Mouse (Mus musculus) mouse embryonic stem cell (cell line): ENCODE results near the gene B3galt5.

Experiments
- in situ Hi-C, 2 experiments: fragments of 300-500 bp; cut with MboI; formaldehyde crosslinking; loops; 1 replicate in 1 of 2; 3 replicates in 1 of 2; pipeline ENCODE4 v1.14.3; 2019 to 2020; ENCODE audit warnings: low sequenced_read_pairs in 2 of 2, low pct_unique_long_range_greater_than_20kb in 1 of 2, mixed read lengths in 1 of 2; ENCODE audit not compliant: unreplicated experiment in 1 of 2

The B3galt5 gene

DNA sequence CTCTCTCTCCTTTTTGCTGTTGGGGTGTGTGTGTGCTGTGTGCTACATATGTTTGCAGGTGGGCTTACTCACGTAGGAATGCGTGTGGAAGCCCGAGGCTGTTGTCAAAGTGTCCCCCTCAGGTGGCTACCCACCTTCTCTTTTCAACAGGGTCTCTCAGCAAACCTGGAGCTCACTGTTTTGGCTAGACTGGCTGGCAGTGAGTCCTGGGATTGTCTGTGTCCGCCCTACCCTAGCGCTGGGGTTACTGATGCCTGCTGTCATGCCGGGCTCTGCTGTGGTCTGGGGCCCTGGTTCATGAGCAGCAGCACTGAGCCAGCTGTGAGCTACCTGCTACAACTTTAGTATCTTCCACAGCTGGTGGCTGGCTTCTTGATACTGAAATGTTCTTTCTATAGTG lies 8.9 kb downstream of the B3galt5 start:
- in situ Hi-C loops, result no loop called here

DNA sequence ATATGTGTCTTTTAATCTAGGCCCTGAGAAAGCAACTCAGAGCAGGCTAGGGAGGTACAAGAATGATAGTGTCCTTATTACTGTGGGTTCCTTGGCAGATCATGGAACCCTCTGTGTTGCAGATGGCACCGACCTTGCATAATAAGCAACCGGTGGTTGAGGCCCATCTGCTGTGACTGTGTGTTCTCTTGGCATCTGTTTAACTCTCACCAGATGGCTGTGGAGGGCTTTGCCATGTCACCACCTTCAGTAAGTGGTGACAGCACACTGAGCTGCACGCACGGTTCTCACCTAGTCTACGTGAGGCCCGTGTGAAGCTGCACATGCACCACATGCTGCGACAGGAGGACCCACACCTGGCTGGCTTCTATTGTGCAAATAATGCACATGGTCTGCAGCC lies 14.0 kb downstream of the B3galt5 start:
- in situ Hi-C loops, result no loop called here

DNA sequence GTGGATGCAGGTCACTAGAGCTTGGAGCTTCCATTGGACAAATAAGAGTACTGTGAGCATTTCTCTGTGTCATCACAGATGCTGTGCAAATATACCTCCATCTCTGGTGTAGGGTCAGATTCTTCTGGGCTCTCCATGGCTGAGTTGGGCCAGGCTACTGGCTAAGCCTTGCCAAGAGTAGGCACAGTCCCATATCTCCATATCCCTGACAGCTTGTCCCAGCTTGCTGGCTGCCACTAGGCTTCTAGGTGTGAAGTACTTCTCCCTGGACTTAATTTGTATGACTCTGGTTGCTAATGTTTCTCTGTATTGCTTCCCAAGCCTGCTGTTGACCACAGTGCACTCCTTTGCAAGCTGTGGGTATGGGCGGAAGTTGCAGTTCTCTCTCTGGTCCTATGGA lies 16.5 kb downstream of the B3galt5 start:
- in situ Hi-C loops, result no loop called here

- in situ Hi-C loops, result no loop called here
These were observed 22.8 kb downstream of the B3galt5 start for GRCm38 (mm10) chr16:96258429-96258828.

DNA sequence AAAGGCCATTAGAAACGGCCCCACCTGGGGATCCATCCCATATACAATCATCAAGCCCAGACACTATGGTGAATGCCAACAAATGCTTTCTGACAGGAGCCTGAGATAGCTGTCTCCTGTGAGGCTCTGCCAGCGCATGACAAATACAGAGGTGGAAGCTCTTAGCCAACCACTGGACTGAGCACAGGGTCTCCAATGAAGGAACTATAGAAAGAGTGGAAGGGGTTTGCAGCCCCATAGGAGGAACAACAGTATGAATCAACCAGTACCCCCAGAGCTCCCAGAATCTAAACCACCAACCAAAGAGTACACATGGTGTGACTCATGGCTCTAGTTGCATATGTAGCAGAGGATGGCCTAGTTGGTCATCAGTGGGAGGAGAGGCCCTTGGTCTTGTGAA lies 36.1 kb downstream of the B3galt5 start:
- in situ Hi-C loops, result no loop called here

DNA sequence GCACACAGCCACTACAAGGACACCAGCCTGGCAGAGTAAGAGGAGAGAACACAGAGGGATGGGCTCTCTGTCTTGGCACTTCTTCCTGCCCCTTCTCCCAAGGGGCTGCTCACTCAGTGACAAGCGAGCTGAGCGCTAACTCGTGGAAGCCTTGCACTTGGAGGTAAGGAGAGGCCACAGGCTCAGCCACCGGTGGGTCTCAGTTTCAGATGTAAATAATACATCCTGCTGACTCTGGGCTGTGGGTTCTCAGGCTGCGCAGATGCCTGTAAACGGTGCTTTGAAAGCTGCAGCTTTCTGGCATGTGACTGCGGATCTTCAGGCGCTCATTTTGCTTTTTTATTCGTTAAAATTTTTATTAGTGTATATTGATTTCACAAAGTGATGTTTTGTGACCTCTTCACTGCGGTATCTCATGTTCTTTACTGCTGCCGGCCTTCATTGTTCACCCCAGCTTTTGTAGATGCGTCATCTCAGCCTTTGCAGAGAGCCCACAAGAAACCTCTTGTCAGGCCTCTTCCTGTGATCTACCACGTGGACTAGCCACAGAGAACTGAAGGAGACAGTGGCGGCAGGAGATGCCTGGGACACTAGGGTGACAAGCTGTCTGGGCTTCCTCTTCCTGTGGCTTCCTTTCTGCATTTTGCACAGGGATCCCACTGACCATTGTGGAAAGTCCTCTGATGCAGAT lies 37.5 kb downstream of the B3galt5 start:
- in situ Hi-C loops, result no loop called here

DNA sequence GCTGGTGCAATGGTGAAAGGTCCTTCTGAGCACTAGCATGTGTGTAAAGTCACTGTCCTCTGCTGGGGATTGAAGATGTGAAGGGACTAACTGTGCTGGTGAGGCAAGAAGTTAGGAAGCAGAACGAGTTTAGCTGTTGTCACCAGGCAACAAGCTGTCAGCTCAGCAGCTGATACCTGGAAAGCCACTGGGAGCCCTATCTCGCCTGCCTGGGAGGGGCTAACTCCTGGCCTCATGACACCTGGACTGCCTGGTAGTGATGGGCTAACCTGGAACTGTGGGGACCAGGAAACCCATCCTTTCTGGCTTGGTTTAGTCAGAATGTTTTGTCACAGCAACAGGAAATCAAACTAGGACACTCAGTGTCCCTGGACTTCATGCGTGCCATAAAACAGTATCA lies 41.0 kb downstream of the B3galt5 start:
- in situ Hi-C loops, result no loop called here

DNA sequence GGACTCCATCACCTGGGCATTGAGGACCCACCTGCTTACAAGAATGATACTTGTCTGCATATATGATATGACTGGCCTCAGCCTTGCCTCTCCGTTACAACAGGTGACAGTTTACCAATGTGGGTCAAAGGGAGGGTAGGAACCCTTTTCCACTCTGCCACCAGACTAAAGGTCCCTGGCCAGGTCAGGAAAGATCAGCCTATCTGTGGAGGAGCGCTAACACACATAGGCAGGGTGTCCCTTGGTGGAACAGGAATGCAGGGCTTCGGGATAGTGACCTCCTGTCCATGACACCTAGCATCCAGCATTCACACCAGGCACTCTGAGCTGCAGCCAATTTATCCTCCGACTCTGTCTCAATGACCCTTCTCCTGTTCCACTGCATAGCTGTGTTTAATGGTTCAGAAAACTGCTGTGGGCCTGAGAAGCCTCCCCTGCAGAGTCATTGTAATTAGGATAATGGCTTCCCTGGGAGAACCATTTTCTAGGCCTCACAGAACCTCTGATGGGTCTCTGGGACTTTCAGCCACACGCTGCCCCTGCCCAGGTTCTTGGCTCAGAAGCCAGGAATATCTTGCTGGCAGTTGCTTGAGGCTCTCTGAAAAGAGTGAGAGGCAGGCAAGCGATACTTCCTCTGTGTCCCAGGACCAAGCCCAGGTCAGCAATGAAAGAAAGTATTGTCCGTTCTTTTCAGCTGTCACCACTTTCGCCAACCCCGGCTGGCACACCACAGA lies 43.1 kb downstream of the B3galt5 start:
- in situ Hi-C loops, result no loop called here

GRCm38 (mm10) chr16:96280719-96281605 lies 45.4 kb downstream of the B3galt5 start:
- in situ Hi-C loops, result no loop called here

DNA sequence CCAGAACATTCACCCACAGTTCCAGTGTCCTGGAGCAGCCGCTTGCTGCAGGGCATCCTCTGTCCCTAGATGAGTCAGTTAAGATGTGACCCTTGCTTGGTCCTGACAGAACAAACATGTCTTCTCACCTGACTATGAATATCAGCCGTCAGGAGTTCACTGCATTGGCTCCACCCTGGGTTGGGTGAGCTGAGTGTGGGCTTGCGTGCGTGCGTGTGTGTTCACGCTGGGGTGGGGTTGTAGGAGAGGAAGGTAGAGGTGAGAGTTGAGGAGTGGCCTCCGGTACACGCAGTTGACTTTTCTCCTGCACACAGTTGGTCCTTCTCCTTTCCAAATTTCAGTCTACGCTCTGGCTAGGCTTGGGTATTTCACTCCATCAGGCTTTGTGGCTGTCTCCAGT lies 47.0 kb downstream of the B3galt5 start:
- in situ Hi-C loops, result no loop called here

GRCm38 (mm10) chr16:96291885-96292284 lies 56.3 kb downstream of the B3galt5 start:
- in situ Hi-C loops, result no loop called here

DNA sequence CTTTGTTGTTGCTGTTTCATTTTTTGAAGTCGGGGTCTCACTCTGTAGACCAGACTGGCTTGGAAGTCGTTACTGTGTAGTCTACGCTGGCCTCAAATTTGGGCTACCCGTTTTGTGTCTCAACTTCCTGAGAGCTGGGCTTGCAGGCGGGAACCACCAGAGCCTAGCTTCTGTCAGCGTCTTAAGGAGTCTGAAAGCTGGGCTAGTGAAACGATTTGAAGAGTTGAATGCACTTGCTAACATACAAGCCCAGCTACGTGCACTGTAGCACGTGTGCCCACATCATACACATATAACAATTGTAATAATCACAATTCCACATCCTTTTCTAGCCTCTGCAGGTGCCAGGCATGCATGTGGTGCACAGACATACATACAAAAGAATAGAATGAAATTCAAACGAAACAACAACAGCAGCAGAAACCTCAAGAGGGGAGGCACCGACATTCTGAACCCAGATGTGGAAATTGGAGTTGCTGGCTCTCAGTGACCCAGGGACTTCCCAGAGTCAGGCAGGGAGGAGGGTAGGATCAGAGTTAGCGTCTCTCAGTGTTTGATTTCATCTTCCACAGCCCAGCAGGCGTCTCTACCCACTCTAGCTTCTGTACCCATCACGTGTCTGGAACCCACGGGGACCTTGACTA lies 57.1 kb downstream of the B3galt5 start:
- in situ Hi-C loops, result no loop called here

DNA sequence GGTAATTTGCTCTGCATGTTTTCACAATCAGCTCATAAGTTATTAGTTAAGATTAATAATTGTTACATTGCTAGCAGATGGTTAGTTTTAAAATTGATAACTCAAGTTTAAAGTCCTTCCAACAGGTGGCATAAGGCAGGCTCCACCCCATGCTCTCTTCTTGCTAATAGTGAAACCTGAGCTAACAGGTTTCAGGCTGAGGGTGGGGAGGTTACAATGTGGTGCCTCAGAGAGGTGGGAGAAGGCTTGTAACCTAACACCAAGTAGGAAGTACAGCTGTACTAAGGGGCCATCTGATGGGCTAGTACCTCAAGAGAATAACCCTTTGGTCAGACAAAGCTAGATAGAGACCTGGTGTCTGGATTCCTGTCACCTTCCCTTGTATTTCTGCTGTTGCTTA lies 62.5 kb downstream of the B3galt5 start:
- in situ Hi-C loops, result no loop called here

DNA sequence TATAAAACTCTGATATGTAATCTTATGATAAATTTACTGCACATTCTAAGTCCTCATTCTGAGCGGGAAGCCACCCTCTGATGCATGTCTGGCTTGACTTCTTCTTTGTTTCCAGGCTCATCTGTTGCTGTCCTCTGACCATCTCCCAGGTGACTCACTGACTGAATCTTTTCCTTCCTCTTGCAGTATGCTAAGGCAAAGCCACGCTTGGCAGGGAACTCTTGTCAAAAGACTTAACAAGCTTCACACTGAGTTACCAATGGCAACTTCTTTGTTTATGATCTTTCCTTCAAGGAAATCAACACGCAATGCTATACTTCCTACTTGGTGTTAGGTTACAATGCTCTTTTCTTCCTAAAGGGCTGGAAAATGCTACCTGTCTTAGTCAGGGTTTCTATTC lies 63.0 kb downstream of the B3galt5 start:
- in situ Hi-C loops, result no loop called here

DNA sequence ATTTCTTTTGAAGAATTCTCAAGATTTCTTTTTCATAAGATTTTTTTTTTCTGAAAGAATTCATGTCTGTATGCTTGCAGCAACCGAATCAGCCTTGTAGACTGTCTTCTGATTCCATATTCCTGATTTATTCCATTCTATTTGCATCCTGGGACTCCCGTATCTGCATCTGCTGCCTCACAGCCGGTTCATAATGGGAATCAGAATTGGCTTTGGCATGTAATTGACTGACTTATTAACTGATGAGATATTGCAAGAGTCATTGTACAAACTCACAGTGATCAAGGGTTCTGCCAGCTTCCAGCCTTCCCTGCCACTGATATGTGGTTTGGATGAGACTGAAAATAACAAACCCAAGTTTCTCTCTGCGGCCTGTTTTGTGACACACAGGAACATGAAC lies 67.8 kb downstream of the B3galt5 start:
- in situ Hi-C loops, result no loop called here

GRCm38 (mm10) chr16:96304438-96304837 lies 68.8 kb downstream of the B3galt5 start:
- in situ Hi-C loops, result no loop called here

GRCm38 (mm10) chr16:96306905-96307304 lies 71.3 kb downstream of the B3galt5 start:
- in situ Hi-C loops, result no loop called here

GRCm38 (mm10) chr16:96317803-96318202 lies 82.2 kb downstream of the B3galt5 start:
- in situ Hi-C loops, result no loop called here

GRCm38 (mm10) chr16:96322739-96323138 lies 87.1 kb downstream of the B3galt5 start:
- in situ Hi-C loops, result no loop called here
